Mouse (Mus musculus): ENCODE data around the gene Clic5.

GRCm38 (mm10) chr17:44173341-44173740, 15.0 kb upstream of the Clic5 start:
- TF ChIP-seq CTCF (IDR thresholded peaks at IDR 0.05; ENCODE audit: extremely low read depth, insufficient read depth, low read length) (no peak), POLR2A (IDR thresholded peaks at IDR 0.05; ENCODE audit: extremely low read depth, insufficient read depth, low read length) (no peak)
